Mouse (Mus musculus) midbrain, embryonic 12.5 days (tissue): ENCODE measurements around the gene Ulk4. TPM values are rescaled to one million over a fixed set of nuclear protein-coding genes. Genes with fewer than 3 reads are reported as not detected.
A peak's percentile ranks its signal among the peaks of the same experiment; 100 is the strongest.

Experiments used
- ATAC-seq: fragments of 200-750 bp; cut with Nextera tagmentation; 2 replicates; pipeline ENCODE4 v1.8.0; 2017; ENCODE audit warnings: low read depth, moderate TSS enrichment, moderate library complexity; ENCODE audit not compliant: low FRiP score
- H3K27ac ChIP-seq: fragments of 300-500 bp; sonication (generic); replicated peaks from 2 replicates; pipeline ENCODE4 v1.5.1; 2016; ENCODE audit warnings: mild to moderate bottlenecking
- H3K27me3 ChIP-seq: fragments of 300-500 bp; sonication (generic); 2 replicates; pipeline ENCODE4 v1.6.1; 2016; ENCODE audit warnings: mild to moderate bottlenecking
- H3K36me3 ChIP-seq: fragments of 300-500 bp; sonication (generic); 2 replicates; pipeline ENCODE4 v1.6.1; 2016
- H3K4me1 ChIP-seq: fragments of 300-500 bp; sonication (generic); 2 replicates; pipeline ENCODE4 v1.6.1; 2016
- H3K4me2 ChIP-seq: fragments of 300-500 bp; sonication (generic); replicated peaks from 2 replicates; pipeline ENCODE4 v1.6.1; 2016; ENCODE audit warnings: mild to moderate bottlenecking, moderate library complexity
- H3K4me3 ChIP-seq: fragments of 300-500 bp; sonication (generic); 2 replicates; pipeline ENCODE4 v1.5.1; 2016; ENCODE audit warnings: mild to moderate bottlenecking
- H3K9ac ChIP-seq: fragments of 300-500 bp; sonication (generic); replicated peaks from 2 replicates; pipeline ENCODE4 v1.6.1; 2016; ENCODE audit warnings: mild to moderate bottlenecking, moderate library complexity
- H3K9me3 ChIP-seq: fragments of 300-500 bp; sonication (generic); 2 replicates; pipeline ENCODE4 v1.6.1; 2016; ENCODE audit warnings: mild to moderate bottlenecking
- WGBS: fragments of 180-500 bp; shearing (Covaris S2); methylation state at CpG from one replicate; pipeline ENCODE4 v1.1.7; 2016; 5-methylcytosine and 5-hydroxymethylcytosine counted together
- polyA plus RNA-seq: library from polyadenylated mRNA; unstranded; fragments of >200 nt; fragmentation: Nextera tagmentation; extraction: Ambion mirVana; gene quantifications from 2 replicates; pipeline ENCODE4 v1.2.1, GENCODE M21; 2016

The Ulk4 gene
- polyA plus RNA-seq, 1 experiment from 2014 or later = 193 TPM

- Histone ChIP-seq H3K4me2 (no peak overlapping the region), H3K9me3 (no peaks in the 10 kb centered on the region), H3K36me3 (no peaks in the 10 kb centered on the region), H3K9ac (no peak overlapping the region), H3K27me3 (no peaks in the 10 kb centered on the region), H3K27ac (no peak overlapping the region), H3K4me1 (peaks cover 23% of the 10 kb centered on the region), H3K4me3 (no peak overlapping the region)
- no peak for ATAC-seq
- 94% methylated on average over 3 of the region's 3 CpGs for WGBS
Observed at GRCm38 (mm10) chr9:121080834-121081233, 196.2 kb downstream of the Ulk4 start.

GRCm38 (mm10) chr9:121080413-121080812, 196.6 kb downstream of the Ulk4 start:
- 89% methylated on average over 10 of the region's 10 CpGs for WGBS
- no peak overlapping the region for H3K4me3 ChIP-seq
- no peak overlapping the region for H3K4me2 ChIP-seq
- H3K27me3 ChIP-seq = no peaks in the 10 kb centered on the region
- H3K9me3 ChIP-seq = no peaks in the 10 kb centered on the region
- ATAC-seq = no peak
- no peaks in the 10 kb centered on the region for H3K36me3 ChIP-seq
- H3K27ac ChIP-seq = no peak overlapping the region
- H3K4me1 ChIP-seq = peaks cover 23% of the 10 kb centered on the region
- no peak overlapping the region for H3K9ac ChIP-seq

- H3K9me3 ChIP-seq = no peaks in the 10 kb centered on the region
- no peak overlapping the region for H3K4me2 ChIP-seq
- H3K4me1 ChIP-seq = peaks cover 20% of the 10 kb centered on the region
- no peak overlapping the region for H3K4me3 ChIP-seq
- no peak overlapping the region for H3K27ac ChIP-seq
- ATAC-seq = no peak
- H3K27me3 ChIP-seq = no peaks in the 10 kb centered on the region
- no peak overlapping the region for H3K9ac ChIP-seq
- WGBS = 59% methylated on average over 9 of the region's 9 CpGs
- no peaks in the 10 kb centered on the region for H3K36me3 ChIP-seq
Observed at GRCm38 (mm10) chr9:121079388-121080088, 197.5 kb downstream of the Ulk4 start.

GRCm38 (mm10) chr9:121076291-121076690, 200.7 kb downstream of the Ulk4 start:
- WGBS = 36% methylated on average over 12 of the region's 12 CpGs
- H3K4me2 ChIP-seq = no peak overlapping the region
- no peak overlapping the region for H3K9ac ChIP-seq
- H3K36me3 ChIP-seq = no peaks in the 10 kb centered on the region
- no peak overlapping the region for H3K27ac ChIP-seq
- ATAC-seq = no peak
- no peak overlapping the region for H3K4me3 ChIP-seq
- 0 out of 2 replicates have a peak, but pooled peaks cover 3% of the 10 kb centered on the region for H3K27me3 ChIP-seq
- no peaks in the 10 kb centered on the region for H3K9me3 ChIP-seq
- H3K4me1 ChIP-seq = peaks cover 28% of the 10 kb centered on the region

- H3K36me3 ChIP-seq = no peaks in the 10 kb centered on the region
- H3K4me3 ChIP-seq = no peak overlapping the region
- H3K27ac ChIP-seq = no peak overlapping the region
- 0 out of 2 replicates have a peak, but pooled peaks cover 3% of the 10 kb centered on the region for H3K27me3 ChIP-seq
- H3K9me3 ChIP-seq = no peaks in the 10 kb centered on the region
- 91% methylated on average over 4 of the region's 4 CpGs for WGBS
- H3K4me2 ChIP-seq = no peak overlapping the region
- ATAC-seq = no peak
- no peak overlapping the region for H3K9ac ChIP-seq
- H3K4me1 ChIP-seq = peaks cover 28% of the 10 kb centered on the region
Observed at GRCm38 (mm10) chr9:121075246-121075645, 201.8 kb downstream of the Ulk4 start.

- 90% methylated on average over 3 of the region's 3 CpGs for WGBS
- ATAC-seq = no peak
- Histone ChIP-seq H3K9ac (no peak overlapping the region), H3K36me3 (no peaks in the 10 kb centered on the region), H3K4me2 (no peak overlapping the region), H3K9me3 (no peaks in the 10 kb centered on the region), H3K27me3 (0 out of 2 replicates have a peak, but pooled peaks cover 3% of the 10 kb centered on the region), H3K4me1 (peaks cover 26% of the 10 kb centered on the region), H3K4me3 (no peak overlapping the region), H3K27ac (no peak overlapping the region)
Observed at GRCm38 (mm10) chr9:121074726-121075125, 202.3 kb downstream of the Ulk4 start.

GRCm38 (mm10) chr9:121072127-121072757, 204.8 kb downstream of the Ulk4 start:
- H3K27me3 ChIP-seq = 0 out of 2 replicates have a peak, but pooled peaks cover 3% of the 10 kb centered on the region
- WGBS = 38% methylated on average over 8 of the region's 8 CpGs
- ATAC-seq = peak; percentile 30; the same call in 1 of the 2 replicates
- peaks cover 19% of the 10 kb centered on the region for H3K4me1 ChIP-seq
- no peak overlapping the region for H3K4me2 ChIP-seq
- H3K9me3 ChIP-seq = no peaks in the 10 kb centered on the region
- no peak overlapping the region for H3K27ac ChIP-seq
- no peak overlapping the region for H3K4me3 ChIP-seq
- no peak overlapping the region for H3K9ac ChIP-seq
- no peaks in the 10 kb centered on the region for H3K36me3 ChIP-seq

GRCm38 (mm10) chr9:121071461-121072126, 205.4 kb downstream of the Ulk4 start:
- ATAC-seq = no peak
- 71% methylated on average over 10 of the region's 10 CpGs for WGBS
- H3K27ac ChIP-seq = no peak overlapping the region

GRCm38 (mm10) chr9:121071050-121071449, 205.9 kb downstream of the Ulk4 start:
- Histone ChIP-seq H3K9me3 (no peaks in the 10 kb centered on the region), H3K27me3 (0 out of 2 replicates have a peak, but pooled peaks cover 3% of the 10 kb centered on the region), H3K36me3 (no peaks in the 10 kb centered on the region), H3K4me1 (peaks cover 14% of the 10 kb centered on the region), H3K4me3 (no peak overlapping the region), H3K27ac (no peak overlapping the region), H3K9ac (no peak overlapping the region), H3K4me2 (no peak overlapping the region)
- 90% methylated on average over 11 of the region's 11 CpGs for WGBS
- no peak for ATAC-seq

More at GRCm38 (mm10) chr9:121071461-121072126, 205.4 kb downstream of the Ulk4 start:
- Histone ChIP-seq H3K4me3 (no peak overlapping the region), H3K27me3 (0 out of 2 replicates have a peak, but pooled peaks cover 3% of the 10 kb centered on the region), H3K9ac (no peak overlapping the region), H3K36me3 (no peaks in the 10 kb centered on the region), H3K4me1 (peaks cover 19% of the 10 kb centered on the region), H3K9me3 (no peaks in the 10 kb centered on the region), H3K4me2 (no peak overlapping the region)

GRCm38 (mm10) chr9:121068115-121068514, 208.9 kb downstream of the Ulk4 start:
- WGBS = 87% methylated on average over 5 of the region's 5 CpGs
- Histone ChIP-seq H3K27me3 (no peaks in the 10 kb centered on the region), H3K36me3 (no peaks in the 10 kb centered on the region), H3K4me2 (no peak overlapping the region), H3K4me1 (peaks cover 12% of the 10 kb centered on the region), H3K9me3 (no peaks in the 10 kb centered on the region), H3K27ac (no peak overlapping the region), H3K4me3 (no peak overlapping the region), H3K9ac (no peak overlapping the region)
- ATAC-seq = no peak

GRCm38 (mm10) chr9:121067043-121067442, 210.0 kb downstream of the Ulk4 start:
- Histone ChIP-seq H3K9me3 (no peaks in the 10 kb centered on the region), H3K36me3 (no peaks in the 10 kb centered on the region), H3K27me3 (no peaks in the 10 kb centered on the region), H3K4me3 (no peak overlapping the region), H3K27ac (no peak overlapping the region), H3K9ac (no peak overlapping the region), H3K4me1 (peaks cover 17% of the 10 kb centered on the region), H3K4me2 (no peak overlapping the region)
- no peak for ATAC-seq
- WGBS = 87% methylated on average over 10 of the region's 10 CpGs

- Histone ChIP-seq H3K4me3 (no peak overlapping the region), H3K36me3 (no peaks in the 10 kb centered on the region), H3K9ac (no peak overlapping the region), H3K4me1 (peaks cover 20% of the 10 kb centered on the region), H3K9me3 (no peaks in the 10 kb centered on the region), H3K4me2 (no peak overlapping the region), H3K27ac (no peak overlapping the region), H3K27me3 (no peaks in the 10 kb centered on the region)
- no peak for ATAC-seq
- 68% methylated on average over 10 of the region's 10 CpGs for WGBS
Observed at GRCm38 (mm10) chr9:121065383-121065978, 211.5 kb downstream of the Ulk4 start.
